Mouse (Mus musculus) thymus, adult 2 months (tissue): ENCODE results near the gene Kif1c.

Experiments used
- CTCF ChIP-seq: fragments of 200-500 bp; IDR thresholded peaks from 2 replicates; pipeline ENCODE4 v1.5.1; 2012; ENCODE audit warnings: mild to moderate bottlenecking, control low read depth, low read length, moderate library complexity, borderline replicate concordance; ENCODE audit not compliant: control insufficient read depth, poor library complexity, insufficient read depth; ENCODE audit errors: extremely low read depth
- POLR2A ChIP-seq: fragments of 200-500 bp; IDR thresholded peaks from 2 replicates; pipeline ENCODE4 v1.6.1; 2012; ENCODE audit warnings: mild to moderate bottlenecking, low read length, control low read depth, moderate library complexity; ENCODE audit not compliant: control insufficient read depth, poor library complexity, insufficient read depth; ENCODE audit errors: extremely low read depth

DNA sequence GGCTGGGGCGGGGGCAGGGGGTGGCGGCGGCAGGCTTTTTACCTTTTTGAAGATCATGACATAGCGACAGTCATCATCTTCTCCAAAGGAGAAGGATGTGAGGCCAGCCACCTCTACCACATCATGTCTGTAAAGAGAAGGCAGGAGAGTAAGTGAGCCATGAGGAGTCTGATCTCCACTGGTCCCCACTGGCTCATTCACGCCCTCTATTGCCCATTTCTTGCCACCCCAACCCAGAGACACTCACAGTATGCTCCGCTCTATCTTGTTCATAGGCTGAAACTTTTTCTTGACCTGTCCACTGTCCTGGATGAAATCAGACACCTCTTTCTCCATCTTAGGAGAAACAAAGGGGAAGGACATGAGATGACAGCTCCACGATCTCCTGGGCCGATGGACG is 35.6 kb upstream of the Kif1c start:
- TF ChIP-seq CTCF (no peak), POLR2A (no peak)
